Mouse (Mus musculus) liver, embryonic 12.5 days (tissue): ENCODE data around the gene Zfp786. TPM values are rescaled to one million over a fixed set of nuclear protein-coding genes. Genes with fewer than 3 reads are reported as not detected.

Experiments
- ATAC-seq: fragments of 200-750 bp; cut with Nextera tagmentation; 2 replicates; pipeline ENCODE4 v1.8.0; 2017; ENCODE audit warnings: moderate number of reproducible peaks, mild to moderate bottlenecking, moderate library complexity
- H3K27ac ChIP-seq: fragments of 300-500 bp; sonication (generic); 2 replicates; pipeline ENCODE4 v1.5.1; 2016; ENCODE audit warnings: mild to moderate bottlenecking
- H3K27me3 ChIP-seq: fragments of 300-500 bp; sonication (generic); replicated peaks from 2 replicates; pipeline ENCODE4 v1.6.1; 2016; ENCODE audit warnings: mild to moderate bottlenecking, moderate library complexity
- H3K36me3 ChIP-seq: fragments of 300-500 bp; sonication (generic); 2 replicates; pipeline ENCODE4 v1.6.1; 2016; ENCODE audit warnings: mild to moderate bottlenecking, moderate library complexity
- H3K4me1 ChIP-seq: fragments of 300-500 bp; sonication (generic); 2 replicates; pipeline ENCODE4 v1.6.1; 2016
- H3K4me2 ChIP-seq: fragments of 300-500 bp; sonication (generic); 2 replicates; pipeline ENCODE4 v1.6.1; 2016; ENCODE audit warnings: mild to moderate bottlenecking, moderate library complexity
- H3K4me3 ChIP-seq: fragments of 300-500 bp; sonication (generic); 2 replicates; pipeline ENCODE4 v1.5.1; 2016; ENCODE audit warnings: mild to moderate bottlenecking, moderate library complexity
- H3K9ac ChIP-seq: fragments of 300-500 bp; sonication (generic); 2 replicates; pipeline ENCODE4 v1.6.1; 2016; ENCODE audit warnings: mild to moderate bottlenecking, moderate library complexity
- H3K9me3 ChIP-seq: fragments of 300-500 bp; sonication (generic); replicated peaks from 2 replicates; pipeline ENCODE4 v1.6.1; 2016; ENCODE audit warnings: mild to moderate bottlenecking, moderate library complexity
- WGBS: fragments of 180-500 bp; shearing (Covaris S2); methylation state at CpG from one replicate; pipeline ENCODE4 v1.1.7; 2016; ENCODE audit not compliant: insufficient replicate concordance; 5-methylcytosine and 5-hydroxymethylcytosine counted together
- polyA plus RNA-seq: library from polyadenylated mRNA; unstranded; fragments of >200 nt; fragmentation: Nextera tagmentation; extraction: Ambion mirVana; gene quantifications from 2 replicates; pipeline ENCODE4 v1.2.1, GENCODE M21; 2016

Gene Zfp786
- polyA plus RNA-seq, 1 experiment from 2014 or later = 1.0 TPM

GRCm38 (mm10) chr6:47842337-47842736, 11.7 kb upstream of the Zfp786 start:
- Histone ChIP-seq H3K9ac (no peak overlapping the region), H3K27ac (peak overlapping the region; percentile 42; the same call in 1 of the 2 replicates), H3K27me3 (no peaks in the 10 kb centered on the region), H3K9me3 (no peaks in the 10 kb centered on the region), H3K36me3 (peaks cover 26% of the 10 kb centered on the region), H3K4me3 (no peak overlapping the region), H3K4me1 (peaks cover 37% of the 10 kb centered on the region), H3K4me2 (no peak overlapping the region)
- WGBS = 86% methylated on average over 1 of the region's 1 CpGs
- ATAC-seq = peak; percentile 76

GRCm38 (mm10) chr6:47841831-47842230, 11.2 kb upstream of the Zfp786 start:
- Histone ChIP-seq H3K27me3 (no peaks in the 10 kb centered on the region), H3K9me3 (no peaks in the 10 kb centered on the region), H3K9ac (no peak overlapping the region), H3K36me3 (peaks cover 24% of the 10 kb centered on the region), H3K4me3 (no peak overlapping the region), H3K27ac (peak overlapping the region; percentile 42; the same call in 1 of the 2 replicates), H3K4me2 (no peak overlapping the region), H3K4me1 (peaks cover 42% of the 10 kb centered on the region)
- WGBS = 73% methylated on average over 2 of the region's 2 CpGs
- no peak for ATAC-seq

GRCm38 (mm10) chr6:47841077-47841476, 10.4 kb upstream of the Zfp786 start:
- Histone ChIP-seq H3K9ac (no peak overlapping the region), H3K9me3 (no peaks in the 10 kb centered on the region), H3K4me1 (peaks cover 48% of the 10 kb centered on the region), H3K27ac (no peak overlapping the region), H3K36me3 (peaks cover 18% of the 10 kb centered on the region), H3K4me2 (no peak overlapping the region), H3K27me3 (no peaks in the 10 kb centered on the region), H3K4me3 (no peak overlapping the region)
- no peak for ATAC-seq
- WGBS = 95% methylated on average over 1 of the region's 1 CpGs

GRCm38 (mm10) chr6:47837630-47838029, 7.0 kb upstream of the Zfp786 start:
- H3K4me3 ChIP-seq = no peak overlapping the region
- WGBS = 13% methylated on average over 2 of the region's 2 CpGs

GRCm38 (mm10) chr6:47835984-47836521, 5.4 kb upstream of the Zfp786 start:
- H3K27ac ChIP-seq = peak overlapping the region; percentile 87
- H3K4me1 ChIP-seq = peaks cover 39% of the 10 kb centered on the region
- no peaks in the 10 kb centered on the region for H3K27me3 ChIP-seq
- WGBS = under 1% methylated on average over 49 of the region's 49 CpGs
- peak; percentile 73 for ATAC-seq
- no peaks in the 10 kb centered on the region for H3K9me3 ChIP-seq
- H3K4me2 ChIP-seq = peak overlapping the region; percentile 88
- H3K9ac ChIP-seq = peak overlapping the region; percentile 91
- H3K36me3 ChIP-seq = peaks cover 11% of the 10 kb centered on the region; the same call in 1 of the 2 replicates
- peak overlapping the region; percentile 93 for H3K4me3 ChIP-seq

More at GRCm38 (mm10) chr6:47837630-47838029, 7.0 kb upstream of the Zfp786 start:
- no peak for ATAC-seq
- H3K4me1 ChIP-seq = peaks cover 52% of the 10 kb centered on the region
- H3K9ac ChIP-seq = 0 out of 2 replicates have a peak overlapping the region, but pooled peaks have one; percentile 13
- peak overlapping the region; percentile 10; the same call in 1 of the 2 replicates for H3K27ac ChIP-seq
- peaks cover 12% of the 10 kb centered on the region; the same call in 1 of the 2 replicates for H3K36me3 ChIP-seq
- H3K27me3 ChIP-seq = no peaks in the 10 kb centered on the region
- peak overlapping the region; percentile 22 for H3K4me2 ChIP-seq
- no peaks in the 10 kb centered on the region for H3K9me3 ChIP-seq

- Histone ChIP-seq H3K27me3 (no peaks in the 10 kb centered on the region), H3K4me3 (peak within 1 kb of the TSS; percentile 93), H3K36me3 (peaks cover 7% of the 10 kb centered on the region; the same call in 1 of the 2 replicates), H3K9ac (peak within 1 kb of the TSS; percentile 91), H3K4me1 (peaks cover 43% of the 10 kb centered on the region), H3K27ac (peak within 1 kb of the TSS; percentile 87), H3K9me3 (no peaks in the 10 kb centered on the region), H3K4me2 (peak within 1 kb of the TSS; percentile 88)
- peak; percentile 92 for ATAC-seq
- WGBS = under 1% methylated on average over 52 of the region's 52 CpGs
These were observed 4.9 kb upstream of the Zfp786 start, which contains the start of gene Zfp398 for GRCm38 (mm10) chr6:47835482-47835983. Gene Zfp398 (plus strand): TSS chr6:47835661.

GRCm38 (mm10) chr6:47832220-47832619, 1.6 kb upstream of the Zfp786 start:
- H3K4me2 ChIP-seq = no peak overlapping the region
- 69% methylated on average over 1 of the region's 1 CpGs for WGBS
- no peak overlapping the region for H3K9ac ChIP-seq
- H3K27ac ChIP-seq = no peak overlapping the region
- H3K4me1 ChIP-seq = peaks cover 33% of the 10 kb centered on the region
- no peaks in the 10 kb centered on the region for H3K36me3 ChIP-seq
- H3K9me3 ChIP-seq = no peaks in the 10 kb centered on the region
- H3K4me3 ChIP-seq = no peak overlapping the region
- no peak for ATAC-seq
- H3K27me3 ChIP-seq = no peaks in the 10 kb centered on the region

- no peak overlapping the region for H3K9ac ChIP-seq
- ATAC-seq = no peak
- WGBS = 43% methylated on average over 1 of the region's 1 CpGs
- H3K27ac ChIP-seq = no peak overlapping the region
- no peaks in the 10 kb centered on the region for H3K36me3 ChIP-seq
- peak overlapping the region; percentile 94; the same call in 1 of the 2 replicates for H3K4me2 ChIP-seq
- H3K4me3 ChIP-seq = no peak overlapping the region
- peaks cover 18% of the 10 kb centered on the region for H3K4me1 ChIP-seq
- no peaks in the 10 kb centered on the region for H3K27me3 ChIP-seq
- H3K9me3 ChIP-seq = no peaks in the 10 kb centered on the region
These were observed 1.7 kb downstream of the Zfp786 start for GRCm38 (mm10) chr6:47828950-47829349.

- no peak overlapping the region for H3K27ac ChIP-seq
- peaks cover 18% of the 10 kb centered on the region for H3K4me1 ChIP-seq
- H3K9ac ChIP-seq = no peak overlapping the region
- H3K9me3 ChIP-seq = no peaks in the 10 kb centered on the region
- WGBS = 80% methylated on average over 4 of the region's 4 CpGs
- H3K27me3 ChIP-seq = no peaks in the 10 kb centered on the region
- 0 out of 2 replicates have a peak, but pooled peaks cover 4% of the 10 kb centered on the region for H3K36me3 ChIP-seq
- H3K4me2 ChIP-seq = no peak overlapping the region
- no peak overlapping the region for H3K4me3 ChIP-seq
- ATAC-seq = no peak
These were observed 3.2 kb downstream of the Zfp786 start for GRCm38 (mm10) chr6:47827462-47827861.

- no peak overlapping the region for H3K4me2 ChIP-seq
- ATAC-seq = no peak
- no peak overlapping the region for H3K4me3 ChIP-seq
- WGBS = 73% methylated on average over 2 of the region's 2 CpGs
- no peaks in the 10 kb centered on the region for H3K9me3 ChIP-seq
- H3K27ac ChIP-seq = no peak overlapping the region
- peaks cover 15% of the 10 kb centered on the region; the same call in 1 of the 2 replicates for H3K36me3 ChIP-seq
- H3K4me1 ChIP-seq = peaks cover 6% of the 10 kb centered on the region; the same call in 1 of the 2 replicates
- H3K9ac ChIP-seq = no peak overlapping the region
- H3K27me3 ChIP-seq = no peaks in the 10 kb centered on the region
These were observed 6.4 kb downstream of the Zfp786 start for GRCm38 (mm10) chr6:47824241-47824640.

- Histone ChIP-seq H3K4me1 (no peaks in the 10 kb centered on the region), H3K4me2 (no peak overlapping the region), H3K27me3 (no peaks in the 10 kb centered on the region), H3K9ac (no peak overlapping the region), H3K36me3 (peaks cover 15% of the 10 kb centered on the region; the same call in 1 of the 2 replicates), H3K27ac (no peak overlapping the region), H3K4me3 (no peak overlapping the region), H3K9me3 (no peaks in the 10 kb centered on the region)
- 76% methylated on average over 6 of the region's 6 CpGs for WGBS
- ATAC-seq = no peak
These were observed 8.9 kb downstream of the Zfp786 start for GRCm38 (mm10) chr6:47821776-47822175.

- no peak overlapping the region for H3K4me2 ChIP-seq
- peaks cover 15% of the 10 kb centered on the region; the same call in 1 of the 2 replicates for H3K36me3 ChIP-seq
- no peak overlapping the region for H3K4me3 ChIP-seq
- no peaks in the 10 kb centered on the region for H3K9me3 ChIP-seq
- no peak overlapping the region for H3K9ac ChIP-seq
- WGBS = 75% methylated on average over 5 of the region's 5 CpGs
- H3K27ac ChIP-seq = no peak overlapping the region
- no peaks in the 10 kb centered on the region for H3K4me1 ChIP-seq
- no peak for ATAC-seq
- no peaks in the 10 kb centered on the region for H3K27me3 ChIP-seq
These were observed 9.4 kb downstream of the Zfp786 start for GRCm38 (mm10) chr6:47821236-47821635.
